Mouse (Mus musculus): ENCODE results near the gene Cep85l. TPM values are rescaled to one million over a fixed set of nuclear protein-coding genes. Genes with fewer than 3 reads are reported as not detected.

The Cep85l gene
- polyA plus RNA-seq (2017; shearing (Covaris generic)): 10 to 100 TPM; 14.8 to 16.1 TPM

DNA sequence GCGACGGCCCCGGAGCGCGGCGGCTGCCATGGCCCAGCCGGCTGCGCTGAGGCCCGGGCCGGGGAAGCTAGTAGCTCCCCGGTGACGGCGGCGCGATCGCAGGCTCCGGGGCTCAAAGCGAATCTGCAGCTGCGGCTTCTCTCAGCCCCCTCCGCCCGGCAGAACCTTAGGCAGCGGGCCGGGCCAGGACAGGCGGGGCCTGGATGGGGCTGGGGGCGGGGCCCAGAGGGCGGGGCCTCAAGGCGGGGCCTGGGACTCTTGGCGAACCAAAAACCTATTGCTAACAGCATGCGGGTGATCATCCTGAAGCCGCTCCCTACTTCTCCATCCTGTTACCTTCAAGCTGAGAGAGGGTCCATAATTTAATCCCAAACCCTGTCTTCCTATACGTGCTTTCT is at the start of gene Cep85l:
Gene Cep85l, minus strand, starts transcription at position 239 of the 398 bp plus-strand sequence.

DNA sequence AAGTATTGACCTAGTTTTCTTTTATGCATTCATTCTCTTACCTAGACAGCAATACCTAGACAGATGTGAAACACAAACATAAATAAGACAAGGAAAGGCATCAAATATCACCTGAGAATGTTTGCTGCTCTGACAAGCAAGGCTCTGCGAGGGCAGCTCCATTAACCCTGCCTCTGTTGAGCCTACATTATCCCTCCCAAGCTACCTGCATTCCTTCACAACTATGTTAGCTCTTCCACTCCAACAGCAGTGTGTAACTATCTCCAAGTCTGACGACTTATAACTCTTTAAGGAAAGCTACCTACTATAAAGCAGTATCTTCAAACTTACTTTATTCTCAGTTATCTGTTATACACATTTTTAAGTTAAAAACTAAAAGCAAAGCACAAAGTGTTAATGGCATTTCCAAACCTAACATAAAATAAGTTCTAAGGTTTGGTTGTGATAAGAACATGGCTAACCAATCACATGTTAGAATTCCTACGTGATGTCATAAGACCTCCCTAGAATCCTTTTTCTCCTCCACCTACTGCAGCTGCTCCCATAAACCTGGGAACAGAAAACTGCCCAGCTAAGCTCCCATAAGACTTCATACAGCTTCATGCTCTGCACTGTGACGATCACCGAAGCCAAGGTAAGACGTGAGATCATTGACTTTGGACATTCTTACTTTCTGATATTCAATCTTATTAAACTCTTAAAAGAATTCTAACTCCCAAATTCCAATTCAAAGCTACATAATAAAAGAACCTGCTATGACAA is 42.4 kb downstream of the Cep85l start, which contains the start of gene Pln:
Gene Pln, plus strand, starts transcription at position 506 of the 762 bp plus-strand sequence.

Other genes with a start within 250 kb of the Cep85l start
- 1 to 10 TPM; 2.6 to 4.9 TPM for gene Pln, start 42.3 kb downstream of the Cep85l start, polyA plus RNA-seq (2017; shearing (Covaris generic))
- gene Asf1a, start 216.8 kb upstream of the Cep85l start, polyA plus RNA-seq (2017; shearing (Covaris generic)): 10 to 100 TPM; 55.1 to 93.0 TPM

All from activated CD4-positive, CD25-positive, alpha-beta regulatory T cell (primary cell).